Mouse (Mus musculus): ENCODE measurements around the gene Osbpl11.

GRCm38 (mm10) chr16:33196578-33196977, 11.7 kb downstream of the Osbpl11 start:
- TF ChIP-seq CTCF (IDR thresholded peaks at IDR 0.05; ENCODE audit: extremely low read depth, insufficient read depth, low read length): no peak
- no peak for TF ChIP-seq POLR2A (IDR thresholded peaks at IDR 0.05; ENCODE audit: extremely low read depth, insufficient read depth, low read length)

Measured in cortical plate, adult 2 months (tissue).